Mouse (Mus musculus) C2C12 (cell line): ENCODE results near the gene Crabp1. TPM values are rescaled to one million over a fixed set of nuclear protein-coding genes. Genes with fewer than 3 reads are reported as not detected.

Source experiments
- H3K27me3 ChIP-seq: one replicate; pipeline ENCODE4 v1.6.1; 2011; ENCODE audit not compliant: control insufficient read depth, insufficient read depth, insufficient read length
- H3K36me3 ChIP-seq: one replicate; pipeline ENCODE4 v1.6.1; 2011; ENCODE audit not compliant: control insufficient read depth, insufficient read depth
- H3K4me3 ChIP-seq: one replicate; pipeline ENCODE4 v1.5.1; 2011; ENCODE audit warnings: mild to moderate bottlenecking, control low read depth; ENCODE audit not compliant: poor library complexity, insufficient read depth, severe bottlenecking
- H3K79me2 ChIP-seq: one replicate; pipeline ENCODE4 v1.6.1; 2011; ENCODE audit not compliant: control insufficient read depth, insufficient read depth
- H3K79me3 ChIP-seq: one replicate; pipeline ENCODE4 v1.6.1; 2011; ENCODE audit warnings: low read depth, control low read depth
- H3ac ChIP-seq: one replicate; pipeline ENCODE3; 2011; ENCODE audit warnings: low read depth; ENCODE audit not compliant: control insufficient read depth, insufficient read length
- CEBPB ChIP-seq: IDR thresholded peaks from one replicate; pipeline ENCODE4 v1.6.1; 2011; ENCODE audit warnings: low read depth, mild to moderate bottlenecking, control low read depth, moderate library complexity
- CTCF ChIP-seq: IDR thresholded peaks from one replicate; pipeline ENCODE4 v1.5.1; 2011; ENCODE audit not compliant: control insufficient read depth, insufficient read depth, insufficient read length
- FOSL1 ChIP-seq: IDR thresholded peaks from one replicate; pipeline ENCODE4 v1.8.0; 2011; ENCODE audit warnings: mild to moderate bottlenecking, low read length; ENCODE audit not compliant: poor library complexity, insufficient read depth, severe bottlenecking
- MAX ChIP-seq: IDR thresholded peaks from one replicate; pipeline ENCODE4 v1.6.1; 2011; ENCODE audit warnings: mild to moderate bottlenecking, control low read depth
- MYOD1 ChIP-seq: IDR thresholded peaks from one replicate; pipeline ENCODE4 v1.6.1; 2011; ENCODE audit warnings: low read depth; ENCODE audit not compliant: control insufficient read depth, insufficient read length
- MYOG ChIP-seq: IDR thresholded peaks from one replicate; pipeline ENCODE4 v1.6.1; 2011; ENCODE audit not compliant: control insufficient read depth, insufficient read length; ENCODE audit errors: extremely low read depth
- USF1 ChIP-seq: IDR thresholded peaks from one replicate; pipeline ENCODE4 v1.6.1; 2011; ENCODE audit warnings: low read depth, mild to moderate bottlenecking, control low read depth, moderate library complexity
- polyA plus RNA-seq: library from polyadenylated mRNA; unstranded; fragments of >200 nt; fragmentation: generic; extraction: Trizol; gene quantifications from one replicate; pipeline ENCODE4 v1.2.1, GENCODE M21; 2012; ENCODE audit warnings: missing spikeins

Gene Crabp1
- polyA plus RNA-seq, 1 experiment: not detected

DNA sequence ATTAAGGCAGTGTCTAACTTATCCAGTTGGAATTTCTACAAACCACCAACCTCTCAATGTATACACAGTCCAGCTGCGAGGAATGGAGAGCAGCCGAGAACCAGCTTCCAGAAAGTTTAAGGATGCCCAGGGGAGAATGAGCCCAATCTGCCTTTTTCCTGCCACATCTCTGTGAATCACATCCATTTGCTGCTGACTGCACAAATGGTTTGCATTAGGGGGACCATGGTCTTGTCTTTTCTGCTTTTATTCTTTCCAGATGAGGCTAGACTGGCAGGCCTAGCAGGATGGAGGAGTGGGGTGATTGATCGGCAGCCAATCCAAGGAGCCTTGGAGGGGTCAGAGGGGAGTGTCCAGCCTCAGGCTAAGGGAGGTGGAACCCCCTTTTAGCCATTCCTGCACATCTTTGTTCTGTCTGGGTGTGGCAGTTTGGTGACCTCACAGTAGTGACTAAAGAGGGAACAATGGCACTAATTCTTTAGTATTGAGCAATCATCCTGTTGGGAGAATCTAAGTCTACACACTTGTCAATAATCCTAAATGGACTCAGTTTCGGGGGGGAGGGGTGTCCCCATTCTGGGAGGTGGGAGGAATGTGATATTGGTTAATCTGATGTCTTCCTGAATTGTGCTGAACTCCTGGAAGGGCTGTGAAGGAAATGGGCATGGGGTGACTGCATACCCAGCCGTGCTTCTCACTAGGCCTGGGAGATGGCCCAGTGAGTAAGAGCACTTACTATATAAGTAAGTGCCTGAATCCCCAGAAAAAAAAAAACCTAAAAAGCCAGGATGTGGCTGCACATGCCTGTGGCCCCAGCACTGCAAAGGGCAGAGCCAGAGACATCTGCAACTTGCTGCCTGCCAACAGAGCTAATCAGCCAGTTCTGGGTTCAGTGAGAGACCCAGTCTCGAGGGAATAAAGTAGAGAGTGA is 38.5 kb downstream of the Crabp1 start:
- Histone ChIP-seq H3K4me3 (no peak overlapping the region), H3K27me3 (no peaks in the 10 kb centered on the region)

GRCm38 (mm10) chr9:54804351-54804750 is 39.8 kb downstream of the Crabp1 start:
- Histone ChIP-seq H3K27me3 (no peaks in the 10 kb centered on the region), H3K36me3 (no peaks in the 10 kb centered on the region), H3K79me3 (peaks cover 1% of the 10 kb centered on the region), H3K4me3 (no peak overlapping the region), H3ac (no peak overlapping the region), H3K79me2 (no peaks in the 10 kb centered on the region)
- TF ChIP-seq CTCF (no peak), FOSL1 (no peak), MAX (no peak), MYOG (no peak), MYOD1 (no peak), CEBPB (no peak), USF1 (no peak)

More for the DNA sequence above, 38.5 kb downstream of the Crabp1 start:
- Histone ChIP-seq H3K36me3 (no peaks in the 10 kb centered on the region), H3ac (no peak overlapping the region), H3K79me2 (no peaks in the 10 kb centered on the region), H3K79me3 (peaks cover 1% of the 10 kb centered on the region)
- TF ChIP-seq MYOG (no peak), CEBPB (peak; percentile 98), MAX (peak; percentile 60)

DNA sequence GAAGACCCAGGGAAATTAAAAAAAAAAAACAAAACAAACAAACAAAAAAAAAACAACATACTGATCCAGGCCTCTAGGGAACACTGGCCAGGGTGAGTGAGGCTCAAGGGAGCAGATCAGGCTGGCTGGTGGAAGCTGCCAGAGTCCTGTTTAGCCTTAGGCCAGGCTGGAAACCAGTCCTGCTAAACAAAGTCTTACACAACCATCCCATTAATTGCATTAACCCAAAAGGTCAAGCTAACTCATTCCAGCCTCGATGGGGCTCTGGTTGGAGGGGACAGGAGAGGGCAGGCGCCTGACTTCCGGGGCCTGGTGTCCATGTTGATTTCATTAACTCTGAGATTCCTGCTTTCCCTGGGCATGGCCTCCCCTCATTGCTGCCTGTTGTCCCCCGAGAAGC is 43.2 kb downstream of the Crabp1 start:
- Histone ChIP-seq H3ac (no peak overlapping the region), H3K27me3 (no peaks in the 10 kb centered on the region), H3K36me3 (no peaks in the 10 kb centered on the region), H3K79me3 (no peaks in the 10 kb centered on the region), H3K4me3 (no peak overlapping the region), H3K79me2 (no peaks in the 10 kb centered on the region)
- TF ChIP-seq CTCF (no peak), MYOD1 (no peak), CEBPB (no peak), MAX (no peak), FOSL1 (no peak), MYOG (no peak), USF1 (no peak)

DNA sequence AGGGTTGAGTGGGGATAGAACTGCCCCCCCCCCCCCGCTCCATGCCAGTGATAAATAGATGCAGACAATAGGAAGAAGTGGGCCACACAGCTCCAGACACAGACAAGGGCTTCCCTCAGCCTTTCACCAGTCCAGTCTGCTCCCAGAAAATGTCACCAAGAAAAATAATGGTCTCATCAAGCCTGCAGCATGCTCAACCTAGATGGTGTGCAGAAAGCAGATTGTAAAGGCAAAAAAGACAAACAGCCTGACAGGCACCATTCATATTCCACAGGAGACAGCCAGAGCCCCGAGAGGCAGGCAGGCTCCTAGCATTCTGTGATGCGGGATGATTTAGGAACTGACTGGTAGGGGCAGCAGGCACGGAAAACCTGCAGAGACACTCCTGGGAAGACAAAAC is 45.4 kb downstream of the Crabp1 start:
- Histone ChIP-seq H3K27me3 (no peaks in the 10 kb centered on the region), H3ac (no peak overlapping the region), H3K79me3 (no peaks in the 10 kb centered on the region), H3K4me3 (no peak overlapping the region), H3K36me3 (no peaks in the 10 kb centered on the region), H3K79me2 (no peaks in the 10 kb centered on the region)
- no peak for TF ChIP-seq FOSL1
- no peak for TF ChIP-seq MAX
- TF ChIP-seq CTCF: no peak
- no peak for TF ChIP-seq CEBPB
- no peak for TF ChIP-seq MYOD1
- no peak for TF ChIP-seq MYOG
- no peak for TF ChIP-seq USF1

DNA sequence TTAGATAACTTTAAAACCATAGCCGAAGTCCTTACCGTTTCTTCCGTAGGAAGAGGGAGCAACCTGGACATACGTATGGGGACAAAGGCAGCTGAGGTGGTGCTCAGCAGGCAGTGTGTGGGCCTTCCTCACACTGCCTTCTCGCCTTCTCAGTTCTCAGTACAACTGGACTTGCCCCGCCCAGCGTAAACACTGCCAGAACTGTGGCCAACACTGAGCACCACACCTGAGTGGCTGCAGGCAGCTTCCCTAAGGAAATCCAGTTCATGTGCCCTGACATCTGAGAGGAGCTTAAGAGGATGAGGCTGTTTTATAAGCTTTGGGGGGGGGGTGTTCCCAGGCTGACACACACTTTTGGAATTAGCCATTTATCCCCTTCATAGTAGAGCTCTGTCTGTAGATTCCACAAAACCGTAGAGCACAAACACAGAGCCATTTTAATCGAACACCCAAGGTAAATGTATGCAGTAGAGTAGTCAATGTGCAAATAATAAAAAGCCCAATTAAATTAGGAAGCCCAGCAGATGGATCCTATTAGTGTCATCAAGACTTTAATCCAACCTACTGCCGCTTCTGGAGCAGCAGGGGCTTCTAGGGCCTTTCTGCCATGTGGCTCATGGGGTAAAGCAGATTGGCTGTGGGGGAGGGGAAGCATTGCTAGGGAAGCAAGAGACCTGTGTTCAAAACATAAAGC is 52.1 kb downstream of the Crabp1 start:
- Histone ChIP-seq H3K36me3 (no peaks in the 10 kb centered on the region), H3K27me3 (no peaks in the 10 kb centered on the region), H3ac (no peak overlapping the region), H3K4me3 (no peak overlapping the region), H3K79me2 (no peaks in the 10 kb centered on the region), H3K79me3 (no peaks in the 10 kb centered on the region)
- no peak for TF ChIP-seq MAX
- TF ChIP-seq CEBPB: no peak
- no peak for TF ChIP-seq FOSL1
- no peak for TF ChIP-seq CTCF
- no peak for TF ChIP-seq USF1
- no peak for TF ChIP-seq MYOD1
- no peak for TF ChIP-seq MYOG
